Mouse (Mus musculus): ENCODE data around the gene Mea1.

DNA sequence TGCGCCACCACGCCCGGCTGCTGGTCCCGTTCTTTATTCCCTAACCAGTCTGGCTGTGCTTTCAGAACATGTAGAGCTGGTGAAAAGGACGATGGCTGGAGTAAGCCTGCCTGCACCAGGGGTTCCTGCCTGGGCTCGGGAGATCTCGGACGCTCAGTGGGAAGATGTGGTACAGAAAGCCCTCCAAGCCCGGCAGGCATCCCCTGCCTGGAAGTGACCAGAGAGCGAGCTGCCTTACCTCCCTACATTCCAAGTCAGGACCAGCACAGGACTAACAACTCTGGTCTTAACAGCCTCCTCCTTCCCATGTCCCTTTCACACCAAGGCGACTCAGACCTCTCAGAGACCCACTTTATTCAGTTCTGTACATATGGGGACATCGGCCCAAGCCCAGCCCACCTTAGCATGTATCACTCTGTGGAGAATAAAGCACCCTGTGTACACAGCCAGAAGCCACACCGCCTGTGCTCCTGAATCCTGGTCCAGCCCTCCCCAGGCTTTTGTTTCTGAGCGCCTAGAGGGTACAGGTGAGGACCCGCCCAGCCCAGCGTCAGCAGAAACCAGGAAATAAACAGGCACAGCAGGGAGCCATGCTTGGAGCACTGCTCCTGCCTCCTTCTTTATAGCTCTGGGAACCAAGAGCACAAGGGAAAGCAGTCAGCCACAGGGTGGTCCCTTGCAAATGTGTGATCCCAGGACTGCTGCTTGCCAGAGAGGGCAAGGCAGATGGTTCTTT, 4.2 kb downstream of the Mea1 start:
- TF ChIP-seq POLR2A (IDR thresholded peaks at IDR 0.05; ENCODE audit: control insufficient read depth, extremely low read depth, insufficient read depth, low read length, poor library complexity) (no peak), CTCF (IDR thresholded peaks at IDR 0.05; ENCODE audit: borderline replicate concordance, control insufficient read depth, extremely low read depth, insufficient read depth, low read length, poor library complexity) (no peak)
